ENCODE assay signal across 15 mouse cellular contexts in the genomic region with DNA sequence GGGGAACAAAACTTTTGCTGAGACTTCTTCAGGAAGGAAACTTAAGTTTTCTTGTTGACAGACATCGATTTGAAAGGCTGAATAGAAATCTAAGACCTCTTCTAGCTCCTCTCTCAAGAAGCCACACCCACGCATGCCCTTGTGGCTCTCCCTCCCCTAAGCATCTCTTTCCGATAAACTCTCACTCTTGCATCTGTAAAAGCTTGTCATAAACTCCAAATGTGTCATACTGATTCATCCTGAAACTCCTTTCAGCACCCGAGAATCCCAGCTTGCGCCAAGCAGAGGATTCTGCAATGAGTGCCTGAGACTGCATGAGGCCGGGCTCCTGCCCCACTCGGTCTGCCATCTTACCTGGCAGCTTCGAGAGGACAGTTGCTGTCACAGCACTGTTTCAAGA. TPM values are rescaled to one million over a fixed set of nuclear protein-coding genes. Genes with fewer than 3 reads are reported as not detected.
"Had no signal": no experiment of that assay in that cellular context is flagged by ENCODE, and none has a peak within 500 bp of the region (broad histone marks: within the 10 kb centered on the region; RNA-seq: fewer than 3 reads in every experiment).

No protein-coding gene starts in this region.

- H3K9me3 ChIP-seq: kidney, embryonic 15.5 days; limb, embryonic 10.5 days; liver, embryonic 15.5 days; midbrain, embryonic 13.5 days had no signal

- H3K4me2 ChIP-seq: kidney, embryonic 15.5 days; liver, embryonic 11.5 days; liver, embryonic 15.5 days; midbrain, embryonic 13.5 days had no signal

- H3K27me3 ChIP-seq: kidney, embryonic 15.5 days; liver, embryonic 15.5 days; midbrain, embryonic 13.5 days had no signal

- H3K4me3 ChIP-seq: kidney, embryonic 15.5 days; left cerebral cortex, adult 2 months; limb, embryonic 10.5 days; liver, embryonic 15.5 days; midbrain, embryonic 13.5 days had no signal

- H3K27ac ChIP-seq: kidney, embryonic 15.5 days; left cerebral cortex, adult 2 months; limb, embryonic 10.5 days; liver, embryonic 15.5 days; midbrain, embryonic 13.5 days had no signal

- ATAC-seq: lung, postnatal 0 days; midbrain, embryonic 13.5 days had no signal

- H3K9ac ChIP-seq: kidney, embryonic 15.5 days; liver, embryonic 15.5 days; midbrain, embryonic 13.5 days had no signal

- DNase-seq: kidney, postnatal 14 days; lung, adult 2 months; lung, postnatal 36 days; right cerebral cortex, adult 18-20 months; right cerebral cortex, postnatal 25 days; thymus, adult 2 months; thymus, postnatal 36 days had no signal

RNA-seq across cellular contexts. Expression of a gene that starts 29.6 kb away (rescaled TPM):
- total RNA-seq: megakaryocyte progenitor cell, adult 5-6 weeks had no signal
